In genomic region chr1:38347346-38347745, GRCm38 (mm10) we compare ENCODE assay signal across 15 mouse cellular contexts.
"Had no signal": no experiment of that assay in that cellular context is flagged by ENCODE, and none has a peak within 500 bp of the region (broad histone marks: within the 10 kb centered on the region; RNA-seq: fewer than 3 reads in every experiment).

No protein-coding gene starts in this region.

- H3K27ac ChIP-seq: neural tube, embryonic 15.5 days; stomach, embryonic 15.5 days; stomach, postnatal 0 days had no signal

- H3K27me3 ChIP-seq: neural tube, embryonic 15.5 days; stomach, embryonic 15.5 days had no signal

- DNase-seq: retina, postnatal 1 day; right cerebral cortex, adult 18-20 months; right cerebral cortex, postnatal 14 days; right cerebral cortex, postnatal 25 days; right cerebral cortex, postnatal 4 days; spleen, adult 18-20 months; thymus, adult 18-20 months; thymus, adult 2 months; thymus, postnatal 14 days; thymus, postnatal 25 days; thymus, postnatal 36 days; thymus, postnatal 4 days had no signal

- H3K9ac ChIP-seq: neural tube, embryonic 15.5 days; stomach, embryonic 15.5 days had no signal

- H3K4me2 ChIP-seq: neural tube, embryonic 15.5 days; stomach, embryonic 15.5 days had no signal

- H3K4me3 ChIP-seq: neural tube, embryonic 15.5 days; stomach, embryonic 15.5 days had no signal

- H3K9me3 ChIP-seq: neural tube, embryonic 15.5 days; stomach, embryonic 15.5 days had no signal

- H3K36me3 ChIP-seq: neural tube, embryonic 15.5 days; stomach, embryonic 15.5 days had no signal

- H3K4me1 ChIP-seq: stomach, embryonic 15.5 days had no signal
